Mouse (Mus musculus) spleen, postnatal 10 days (tissue): ENCODE results near the gene Prkcd.

Experiments
- DNase-seq, 2 experiments: peaks; one replicate each; pipeline ENCODE4 v3.0.0; 2021 to 2022; ENCODE audit warnings: low spot score in 2 of 2

Gene Prkcd

GRCm38 (mm10) chr14:30625856-30626726 lies at the start of gene Prkcd:
Gene Prkcd (minus strand): TSS chr14:30626210.
- DNase-seq = peak; percentile 73 to 88

GRCm38 (mm10) chr14:30674947-30675346 lies 48.9 kb upstream of the Prkcd start:
- peak in 1 of 2 experiments; percentile 61 for DNase-seq

GRCm38 (mm10) chr14:30671986-30672312 lies 45.9 kb upstream of the Prkcd start:
- peak; percentile 77 to 90 for DNase-seq

- DNase-seq = no peak
Observed at GRCm38 (mm10) chr14:30671095-30671985, 45.3 kb upstream of the Prkcd start.

- DNase-seq = no peak
Observed at GRCm38 (mm10) chr14:30670161-30670560, 44.2 kb upstream of the Prkcd start.

GRCm38 (mm10) chr14:30666604-30667003 lies 40.6 kb upstream of the Prkcd start:
- no peak for DNase-seq

DNA sequence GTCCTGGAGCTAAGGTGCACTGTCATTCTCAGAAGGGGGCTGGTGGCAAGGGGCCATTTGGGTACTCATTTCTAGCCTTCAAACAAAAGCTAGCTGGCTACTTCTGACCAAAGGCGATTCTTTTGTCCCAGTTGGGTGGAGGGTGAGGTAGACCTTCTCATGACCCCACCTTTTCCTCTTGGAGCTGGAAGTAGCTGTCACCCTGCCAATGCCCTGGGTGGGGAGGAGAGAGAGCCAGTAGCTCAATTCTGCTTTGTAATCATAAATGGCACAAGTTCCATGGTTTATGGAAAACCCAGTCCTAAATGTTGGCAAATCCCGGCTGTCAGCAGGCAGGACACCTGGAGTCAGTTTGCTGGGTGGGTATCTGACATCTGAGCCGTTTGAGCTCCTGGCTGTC lies 40.1 kb upstream of the Prkcd start:
- DNase-seq = no peak

GRCm38 (mm10) chr14:30655531-30655930 lies 29.5 kb upstream of the Prkcd start:
- DNase-seq = no peak

DNA sequence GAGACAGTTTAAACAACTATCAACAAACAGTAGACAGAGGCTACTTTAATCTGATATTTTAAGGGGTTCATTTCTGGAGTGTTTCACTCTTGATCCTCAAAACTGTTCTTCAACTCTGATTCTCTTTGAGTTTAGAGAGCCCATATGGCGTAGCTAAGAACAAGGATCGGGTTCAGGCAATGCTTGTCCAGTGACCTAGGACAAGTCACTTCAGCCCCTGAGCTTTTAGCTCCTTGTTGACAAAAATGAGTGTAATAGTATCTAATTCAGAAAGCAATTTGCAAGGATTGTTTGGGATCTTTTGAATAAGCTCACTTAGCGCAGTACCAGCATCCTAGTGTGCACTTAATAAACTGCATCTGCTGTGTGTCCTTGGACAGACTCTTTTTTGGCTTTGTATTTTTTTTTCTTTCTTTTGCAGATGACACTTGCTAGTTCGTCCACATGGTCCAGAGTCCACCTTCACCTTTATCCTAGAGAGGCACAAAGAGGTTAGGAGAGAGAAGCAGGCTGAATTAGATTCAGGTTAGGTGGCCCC lies 28.8 kb upstream of the Prkcd start:
- no peak for DNase-seq

DNA sequence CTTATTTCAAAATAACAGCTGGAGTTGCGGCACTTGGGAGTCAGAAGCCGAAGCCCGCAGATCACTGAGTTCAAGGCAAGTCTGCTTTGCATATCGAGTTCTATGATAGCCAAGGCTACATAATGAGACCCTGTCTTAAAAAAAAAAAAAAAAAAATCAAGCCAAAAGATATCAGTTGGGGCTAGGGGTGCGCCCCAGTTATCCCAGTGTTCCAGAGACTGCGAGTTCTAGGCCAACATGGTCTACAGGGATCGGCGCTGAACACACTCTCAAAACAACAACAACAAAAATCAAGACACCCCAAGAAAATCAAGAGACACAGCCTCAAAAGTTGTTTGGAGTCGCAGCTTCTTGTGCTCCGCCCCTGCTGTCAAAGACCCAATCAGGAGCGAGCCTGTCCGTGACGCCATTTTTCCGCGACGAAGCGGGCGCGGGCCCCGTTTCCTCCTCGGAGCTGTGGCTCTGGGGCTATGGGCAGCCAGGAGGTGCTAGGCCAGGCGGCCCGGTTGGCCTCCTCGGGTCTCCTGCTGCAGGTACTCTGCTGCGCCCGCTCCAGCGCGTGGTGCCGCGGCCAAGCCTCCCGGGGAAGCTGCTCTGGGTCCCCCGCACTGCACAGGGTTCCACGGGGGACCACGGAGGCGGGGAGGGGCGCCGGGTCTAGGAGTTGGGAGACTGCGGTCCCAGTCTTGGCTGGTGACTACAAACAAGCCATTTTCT lies 28.1 kb upstream of the Prkcd start, which contains the start of gene Rft1:
Gene Rft1, plus strand, starts transcription at position 418 of the 717 bp plus-strand sequence.
- DNase-seq = peak; percentile 98 to 100

DNA sequence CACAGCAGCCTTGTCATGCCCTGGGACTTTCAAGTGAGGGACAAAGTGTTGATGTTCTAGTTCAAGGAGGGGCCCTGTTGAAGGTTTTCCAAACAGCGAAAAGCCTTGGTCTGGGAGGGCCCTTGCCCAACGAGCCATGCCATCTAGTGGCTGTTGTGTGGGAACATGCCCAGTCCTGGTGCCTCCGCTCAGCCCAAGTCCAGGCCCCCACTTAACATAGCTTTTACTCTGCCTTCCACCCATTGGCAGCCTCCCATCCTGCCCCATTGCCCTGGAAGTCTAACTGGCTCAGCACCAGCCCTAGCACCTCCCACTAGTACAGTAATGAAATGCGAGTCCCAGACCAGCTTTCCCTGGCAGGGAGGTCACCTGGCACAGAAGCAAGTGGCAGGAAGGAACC lies 25.0 kb upstream of the Prkcd start:
- peak in 1 of 2 experiments; percentile 28 for DNase-seq

DNA sequence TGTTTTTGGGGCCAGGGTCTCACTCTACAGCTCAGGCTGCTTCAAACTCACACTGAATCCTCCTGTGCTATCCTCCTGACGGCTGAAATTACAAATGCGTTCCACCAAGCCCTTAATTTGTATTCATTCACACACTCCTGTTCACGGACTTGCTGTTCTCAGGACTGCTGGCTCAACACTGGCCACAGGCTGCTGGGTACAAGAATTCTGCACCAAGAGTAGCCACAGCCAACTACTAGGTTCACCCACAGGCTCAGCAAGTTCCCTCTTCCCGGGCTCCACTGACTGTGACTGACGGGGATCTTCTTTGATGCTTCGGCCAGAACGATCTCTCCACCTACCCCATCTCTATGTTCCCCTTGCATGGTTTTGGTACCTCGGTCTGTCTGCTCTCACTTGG lies 23.7 kb upstream of the Prkcd start:
- DNase-seq = no peak

- no peak for DNase-seq
Observed at GRCm38 (mm10) chr14:30648478-30648877, 22.5 kb upstream of the Prkcd start.

- DNase-seq = no peak
Observed at GRCm38 (mm10) chr14:30646486-30646885, 20.5 kb upstream of the Prkcd start.

DNA sequence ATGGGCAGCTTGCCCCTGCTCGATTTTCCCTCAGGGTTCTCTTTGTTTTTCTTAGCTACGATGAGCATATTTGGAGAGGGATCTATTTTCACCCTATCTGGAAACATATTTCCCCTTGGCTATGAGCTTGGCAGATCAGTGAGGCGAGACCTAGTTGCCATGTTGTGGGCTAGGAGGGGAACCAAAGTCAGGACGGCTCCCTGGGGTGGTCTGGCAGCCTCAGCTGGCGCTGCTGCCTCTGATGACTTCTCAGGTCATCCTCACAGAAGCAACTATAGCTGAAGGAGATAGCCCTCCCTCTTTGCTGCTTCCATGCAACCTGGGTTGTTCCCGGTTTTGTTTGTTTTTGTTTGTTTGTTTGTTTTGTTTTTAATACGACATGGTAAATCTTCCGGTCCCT lies 19.1 kb upstream of the Prkcd start:
- no peak for DNase-seq

GRCm38 (mm10) chr14:30644026-30644425 lies 18.0 kb upstream of the Prkcd start:
- DNase-seq = no peak

- no peak for DNase-seq
Observed at GRCm38 (mm10) chr14:30641748-30642147, 15.7 kb upstream of the Prkcd start.

GRCm38 (mm10) chr14:30638686-30639085 lies 12.7 kb upstream of the Prkcd start:
- no peak for DNase-seq

- DNase-seq = no peak
Observed at GRCm38 (mm10) chr14:30638009-30638408, 12.0 kb upstream of the Prkcd start.

- DNase-seq = no peak
Observed at GRCm38 (mm10) chr14:30637087-30637486, 11.1 kb upstream of the Prkcd start.

- DNase-seq = no peak
Observed at GRCm38 (mm10) chr14:30636499-30636898, 10.5 kb upstream of the Prkcd start.
